Mouse (Mus musculus): Measurements from ENCODE around the gene Tmem237.
A peak's percentile ranks its signal among the peaks of the same experiment; 100 is the strongest.

The Tmem237 gene

DNA sequence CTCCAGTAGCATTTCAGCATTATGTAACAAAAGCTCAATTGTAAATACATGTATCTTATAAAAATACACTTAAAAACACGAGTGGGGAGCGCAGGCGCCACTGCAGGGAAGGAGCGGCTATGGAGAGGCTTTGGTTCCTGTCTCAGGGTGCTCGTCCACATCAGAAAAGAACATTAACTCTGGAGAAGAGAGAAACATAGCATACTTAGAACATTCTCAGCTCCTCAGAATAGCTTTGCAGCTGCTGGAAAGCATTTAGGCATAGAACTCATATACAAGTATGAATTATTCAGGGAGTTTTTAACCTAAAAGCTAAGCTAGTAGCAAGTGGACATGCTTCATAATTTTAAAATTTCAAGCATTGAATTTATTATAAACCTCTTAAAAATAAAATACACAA, 19.2 kb downstream of the Tmem237 start:
- no peak for DNase-seq (ENCODE audit: low spot score)

DNA sequence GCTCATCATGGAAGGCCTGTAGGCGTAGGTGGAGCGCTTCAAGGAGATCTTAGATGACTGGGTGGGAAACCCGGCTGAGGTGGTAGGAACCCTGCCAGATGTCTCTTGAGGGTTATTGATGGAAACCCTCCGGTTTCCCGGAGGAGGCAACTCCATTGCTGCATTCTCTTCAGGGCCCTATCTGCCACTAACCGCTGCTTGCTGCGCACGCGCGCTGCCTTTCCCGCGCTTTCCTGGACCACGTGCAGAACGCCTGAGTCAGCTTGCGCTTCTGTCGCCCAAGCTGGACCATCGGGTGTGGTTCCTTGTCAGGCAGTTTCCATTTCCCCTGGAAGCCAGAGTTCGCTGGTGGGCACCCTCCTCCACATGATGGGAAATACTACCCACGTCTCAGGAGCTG, 25.5 kb downstream of the Tmem237 start, which contains the start of gene C2cd6:
C2cd6 (minus strand) TSS at position 196 of the 400 bp plus-strand sequence.
- DNase-seq (ENCODE audit: low spot score), result no peak

DNA sequence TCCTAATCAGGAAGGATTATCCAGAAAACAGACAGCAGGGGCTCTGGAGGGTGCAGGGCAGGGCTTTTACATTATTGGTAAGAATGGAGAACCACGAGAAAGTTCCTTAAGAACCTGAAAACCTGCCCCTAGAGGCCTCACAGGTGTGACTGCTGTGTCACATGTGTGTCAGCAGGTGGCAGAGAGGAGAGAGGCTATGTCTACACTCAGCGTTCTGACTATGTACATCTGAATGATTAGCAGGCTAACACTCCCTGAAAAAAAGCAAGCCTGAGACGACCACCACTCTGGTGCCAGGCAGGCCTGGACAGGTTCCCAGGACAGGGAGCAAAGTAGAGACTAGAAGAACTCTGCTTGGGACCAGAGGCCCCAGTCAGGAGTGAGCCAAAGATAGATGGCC, 49.3 kb downstream of the Tmem237 start:
- DNase-seq (ENCODE audit: low spot score), result peak; percentile 9

DNA sequence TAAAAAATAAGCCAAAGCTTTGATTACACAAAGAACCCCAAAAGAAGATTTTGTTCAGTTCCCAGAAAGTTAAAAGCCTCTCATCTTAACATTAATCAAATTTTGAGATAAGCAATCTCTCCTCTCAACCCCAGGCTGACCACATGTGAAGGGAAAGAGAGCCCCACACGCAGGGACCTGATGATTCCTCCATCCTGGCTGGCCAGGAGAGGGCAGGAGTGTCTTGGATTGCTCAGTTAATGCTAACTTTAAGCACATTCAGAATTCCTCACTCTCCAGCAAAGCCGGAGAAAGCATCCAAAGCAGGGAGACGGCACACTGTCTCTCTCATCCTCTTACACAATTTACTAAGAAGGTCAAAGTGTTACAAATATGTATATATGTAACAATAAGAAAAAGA, 52.2 kb downstream of the Tmem237 start:
- peak; percentile 71 for DNase-seq (ENCODE audit: low spot score)

DNA sequence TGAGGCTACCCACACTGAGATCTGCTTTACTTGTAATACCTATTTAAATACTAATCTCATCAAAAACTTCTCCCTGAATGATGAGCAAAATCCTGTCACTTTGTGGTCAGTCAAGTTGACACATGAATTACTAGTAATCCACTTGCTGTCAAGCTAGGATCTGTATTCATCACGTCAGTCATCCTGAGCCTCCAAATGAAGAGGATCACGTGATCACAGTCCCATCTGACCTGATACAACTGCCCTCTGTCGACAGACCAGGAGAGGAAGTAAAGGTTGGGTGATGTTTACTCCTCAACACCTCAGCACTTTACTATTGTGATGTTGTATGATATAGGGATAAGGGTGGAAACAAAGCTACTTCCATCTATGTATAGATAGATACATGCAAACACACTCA, 56.5 kb downstream of the Tmem237 start:
- DNase-seq (ENCODE audit: low spot score), result no peak

DNA sequence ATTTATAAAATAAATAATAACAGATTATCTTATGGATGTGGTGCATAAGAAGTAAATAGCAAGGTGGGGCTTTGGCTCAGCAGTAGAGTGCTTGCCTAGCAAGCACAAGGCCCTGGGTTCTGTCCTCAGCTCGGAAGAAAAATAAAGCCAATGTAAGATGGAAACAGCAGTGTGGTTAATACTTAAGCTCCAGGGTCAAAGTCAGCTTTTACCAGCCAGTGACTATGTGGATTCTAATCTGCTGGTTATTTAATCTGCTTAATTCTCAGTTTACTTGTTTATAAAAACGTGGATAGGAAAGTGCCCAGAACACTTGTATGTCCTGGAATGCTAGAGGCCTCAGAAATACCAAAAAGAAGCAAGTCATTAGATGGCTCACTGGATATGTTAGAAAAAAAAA, 63.3 kb downstream of the Tmem237 start:
- DNase-seq (ENCODE audit: low spot score), result no peak

DNA sequence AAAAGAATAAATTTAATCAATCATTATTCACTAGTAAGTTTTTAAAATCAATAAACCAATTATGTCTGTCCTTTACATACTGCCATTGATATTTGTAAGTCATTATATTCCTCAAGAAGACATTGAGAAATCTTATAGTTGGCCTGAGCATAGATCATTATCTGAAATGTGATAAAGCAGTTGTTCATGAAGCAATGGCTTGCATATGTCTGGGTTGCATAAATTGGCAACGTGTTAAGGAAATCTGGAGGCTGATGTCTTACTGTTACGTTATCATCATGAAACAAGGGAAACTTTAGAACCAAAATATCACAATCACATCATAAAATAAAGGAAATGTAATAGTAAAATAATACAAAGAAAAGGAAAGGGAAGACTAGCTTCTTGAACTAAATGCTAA, 68.9 kb downstream of the Tmem237 start:
- no peak for DNase-seq (ENCODE audit: low spot score)

Measured in embryo, embryonic 10.5 days (tissue).